Mouse (Mus musculus) 3134 (cell line): Measurements from ENCODE around the gene Elmo1.

ENCODE experiments used
- DNase-seq: peaks from one replicate; pipeline ENCODE4 v3.0.0-alpha.2; 2011; ENCODE audit warnings: low spot score; ENCODE audit not compliant: insufficient read length; ENCODE audit errors: extremely low read depth

The Elmo1 gene

GRCm38 (mm10) chr13:20150130-20150835 is 59.9 kb downstream of the Elmo1 start:
- DNase-seq = no peak

- no peak for DNase-seq
Observed at GRCm38 (mm10) chr13:20151302-20151978, 61.0 kb downstream of the Elmo1 start.

- no peak for DNase-seq
Observed at GRCm38 (mm10) chr13:20157059-20157458, 66.7 kb downstream of the Elmo1 start.

- DNase-seq = no peak
Observed at GRCm38 (mm10) chr13:20157529-20157928, 67.1 kb downstream of the Elmo1 start.

GRCm38 (mm10) chr13:20163339-20163954 is 73.1 kb downstream of the Elmo1 start:
- DNase-seq = no peak

- no peak for DNase-seq
Observed at GRCm38 (mm10) chr13:20164837-20165236, 74.4 kb downstream of the Elmo1 start.

- DNase-seq = no peak
Observed at GRCm38 (mm10) chr13:20173987-20174654, 83.7 kb downstream of the Elmo1 start.

- no peak for DNase-seq
Observed at GRCm38 (mm10) chr13:20174655-20175280, 84.4 kb downstream of the Elmo1 start.

GRCm38 (mm10) chr13:20180738-20181137 is 90.3 kb downstream of the Elmo1 start:
- no peak for DNase-seq

GRCm38 (mm10) chr13:20181321-20181720 is 90.9 kb downstream of the Elmo1 start:
- DNase-seq = no peak

GRCm38 (mm10) chr13:20182239-20182825 is 91.9 kb downstream of the Elmo1 start:
- DNase-seq = no peak

GRCm38 (mm10) chr13:20183512-20184238 is 93.3 kb downstream of the Elmo1 start:
- DNase-seq = no peak

GRCm38 (mm10) chr13:20184239-20185033 is 94.0 kb downstream of the Elmo1 start:
- no peak for DNase-seq

- DNase-seq = no peak
Observed at GRCm38 (mm10) chr13:20185034-20185846, 94.8 kb downstream of the Elmo1 start.

- DNase-seq = no peak
Observed at GRCm38 (mm10) chr13:20185847-20186213, 95.4 kb downstream of the Elmo1 start.

- DNase-seq = no peak
Observed at GRCm38 (mm10) chr13:20187647-20188046, 97.3 kb downstream of the Elmo1 start.

- no peak for DNase-seq
Observed at GRCm38 (mm10) chr13:20192009-20192584, 101.7 kb downstream of the Elmo1 start.

- DNase-seq = no peak
Observed at GRCm38 (mm10) chr13:20200582-20200981, 110.2 kb downstream of the Elmo1 start.
